ENCODE assay signal across 9 mouse cellular contexts in the genomic region with DNA sequence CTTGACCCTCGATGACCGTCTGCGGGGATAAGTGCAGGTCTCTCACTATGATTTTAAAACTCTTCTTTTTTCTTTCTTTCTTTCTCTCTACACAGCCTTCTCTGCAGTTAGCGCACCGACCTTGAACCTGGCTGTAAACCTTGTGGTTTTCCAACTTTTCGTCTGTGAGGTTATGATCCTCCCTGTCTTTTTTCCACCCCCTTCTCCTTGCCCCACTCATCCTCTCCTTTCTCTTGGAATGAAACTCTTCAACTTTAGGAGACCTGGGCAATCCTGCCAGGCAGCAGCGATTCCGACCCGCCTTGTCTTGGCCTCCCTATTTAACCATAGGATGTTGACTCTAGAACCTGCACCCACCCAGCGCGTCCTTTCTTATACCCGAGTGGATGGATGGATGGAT. TPM values are rescaled to one million over a fixed set of nuclear protein-coding genes. Genes with fewer than 3 reads are reported as not detected.
DNase-seq lines count a peak whose midpoint lies in the region; ATAC-seq and TF ChIP-seq lines count a peak whose summit lies in the region.
"Had no signal": no experiment of that assay in that cellular context is flagged by ENCODE, and none has a peak within 500 bp of the region (broad histone marks: within the 10 kb centered on the region; RNA-seq: fewer than 3 reads in every experiment).

No protein-coding gene starts in this region.

- no peak for DNase-seq in forebrain, postnatal 0 days
- DNase-seq in splenic B cell, adult 2 months (ENCODE audit: low read depth, low spot score): peak; percentile 30
- DNase-seq in urinary bladder, postnatal 4 days (ENCODE audit: low spot score in 2 of 2): no peak
- no peak for DNase-seq in gastrocnemius, adult 8-10 months (ENCODE audit: low spot score in 2 of 2)

- H3K4me1 ChIP-seq in megakaryocyte, embryonic 14.5 days: peaks cover 40% of the 10 kb centered on the region
- no peaks in the 10 kb centered on the region for H3K4me1 ChIP-seq in forebrain, postnatal 0 days (ENCODE audit: insufficient read depth)
- H3K4me1 ChIP-seq in limb, embryonic 15.5 days: peaks cover 29% of the 10 kb centered on the region

- H3K9ac ChIP-seq in forebrain, postnatal 0 days: peak overlapping the region; percentile 61
- peak overlapping the region; percentile 55 for H3K9ac ChIP-seq in limb, embryonic 15.5 days

- no peaks in the 10 kb centered on the region for H3K36me3 ChIP-seq in megakaryocyte, embryonic 14.5 days (replicated peaks; ENCODE audit: low read length)
- 0 out of 2 replicates have a peak, but pooled peaks cover 13% of the 10 kb centered on the region for H3K36me3 ChIP-seq in forebrain, postnatal 0 days (ENCODE audit: insufficient read depth)
- H3K36me3 ChIP-seq in limb, embryonic 15.5 days: no peaks in the 10 kb centered on the region
- H3K36me3 ChIP-seq in splenic B cell, adult 2 months (ENCODE audit: control insufficient read depth, insufficient read depth, low read length, poor library complexity, severe bottlenecking): no peaks in the 10 kb centered on the region

- peak overlapping the region; percentile 81 for H3K4me2 ChIP-seq in forebrain, postnatal 0 days (ENCODE audit: low read depth)
- H3K4me2 ChIP-seq in limb, embryonic 15.5 days: peak overlapping the region; percentile 95

- no peak for TF ChIP-seq CTCF in forebrain, postnatal 0 days (IDR thresholded peaks at IDR 0.05; ENCODE audit: low read depth)

- WGBS in forebrain, postnatal 0 days: 29% methylated on average over 12 of the region's 12 CpGs
- 16% methylated on average over 12 of the region's 12 CpGs for WGBS in limb, embryonic 15.5 days

- peaks cover 90% of the 10 kb centered on the region for H3K27me3 ChIP-seq in megakaryocyte, embryonic 14.5 days (replicated peaks)
- peaks cover 22% of the 10 kb centered on the region; the same call in 1 of the 2 replicates for H3K27me3 ChIP-seq in forebrain, postnatal 0 days (ENCODE audit: insufficient read depth, low read length)
- peaks cover 70% of the 10 kb centered on the region for H3K27me3 ChIP-seq in limb, embryonic 15.5 days
- H3K27me3 ChIP-seq in splenic B cell, adult 2 months (ENCODE audit: control insufficient read depth, insufficient read depth, low read length, poor library complexity, severe bottlenecking): peaks cover 3% of the 10 kb centered on the region; the same call in 1 of the 2 replicates

- peaks cover 7% of the 10 kb centered on the region for H3K9me3 ChIP-seq in megakaryocyte, embryonic 14.5 days
- H3K9me3 ChIP-seq in forebrain, postnatal 0 days (ENCODE audit: low read length): no peaks in the 10 kb centered on the region
- H3K9me3 ChIP-seq in limb, embryonic 15.5 days: no peaks in the 10 kb centered on the region

- no peak for ATAC-seq in megakaryocyte, adult 5-6 weeks (ENCODE audit: poor library complexity, severe bottlenecking)
- no peak for ATAC-seq in forebrain, postnatal 0 days
- no peak for ATAC-seq in limb, embryonic 15.5 days (ENCODE audit: insufficient number of reproducible peaks, low FRiP score, low TSS enrichment, low read depth)
- ATAC-seq in erythroblast, adult 5-6 weeks (replicated peaks; ENCODE audit: low FRiP score, poor library complexity, severe bottlenecking): no peak

- H3K4me3 ChIP-seq in megakaryocyte, embryonic 14.5 days (replicated peaks): peak overlapping the region; percentile 92
- H3K4me3 ChIP-seq in forebrain, postnatal 0 days (ENCODE audit: low read depth, low read length): peak overlapping the region; percentile 48
- peak overlapping the region; percentile 54 for H3K4me3 ChIP-seq in limb, embryonic 15.5 days

- peak overlapping the region; percentile 69 for H3K27ac ChIP-seq in forebrain, postnatal 0 days (ENCODE audit: low read depth, low read length)
- H3K27ac ChIP-seq in limb, embryonic 15.5 days: no peak overlapping the region

RNA-seq across cellular contexts. Expression of gene Tbr1, which starts 9.8 kb away (rescaled TPM):
- 0.38 TPM in 1 of 2 replicates, not detected in the other for polyA plus RNA-seq in megakaryocyte, embryonic 14.5 days (2012; ENCODE audit: insufficient read depth, low replicate concordance)
- total RNA-seq in megakaryocyte, adult 5-6 weeks (2015): 0.05 and 0.09 TPM in 2 replicates
- not detected in 2 replicates for total RNA-seq in megakaryocyte, adult 5-6 weeks (2017)
- total RNA-seq in forebrain, postnatal 0 days (2014; rRNA removed): 38.0 and 43.2 TPM in 2 replicates
- 26.7 and 28.8 TPM in 2 replicates for polyA plus RNA-seq in forebrain, postnatal 0 days (2015; fragmentation: Nextera tagmentation; extraction: Ambion mirVana)
- polyA plus RNA-seq in limb, embryonic 15.5 days (2015; fragmentation: Nextera tagmentation; extraction: Ambion mirVana): 0.16 and 0.26 TPM in 2 replicates
- not detected in 2 replicates for total RNA-seq in erythroblast, adult 5-6 weeks (2015; ENCODE audit: low replicate concordance)
- total RNA-seq in erythroblast, adult 5-6 weeks (2017; ENCODE audit: low replicate concordance): not detected in 2 replicates
- not detected for total RNA-seq in gastrocnemius, adult 8-10 months (2022)
- total RNA-seq: adrenal gland, postnatal 36 days had no signal

Comparison
In these comparisons a context has a peak if more than half of its experiments do, and no peak if none do; other contexts are left out.
1. RNA of gene Tbr1, which starts 9.8 kb away (total RNA-seq): 38.0 to 43.2 TPM in forebrain, postnatal 0 days; 0.05 to 0.09 TPM in megakaryocyte, adult 5-6 weeks, not detected in gastrocnemius, adult 8-10 months and not detected in erythroblast, adult 5-6 weeks; every median in the first group is over 10 times any median in the second.
2. Peak in every context shown above with its lines, with median percentiles within 50 percentile points of each other: H3K4me3 ChIP-seq.